Mouse (Mus musculus) left cerebral cortex, adult 2 months (tissue): Measurements from ENCODE around the gene Slc9a5. TPM values are rescaled to one million over a fixed set of nuclear protein-coding genes. Genes with fewer than 3 reads are reported as not detected.

Experiments
- DNase-seq, 2 experiments: peaks; one replicate each; pipeline ENCODE4 v3.0.0; 2021 to 2022; ENCODE audit warnings: low spot score in 2 of 2, mixed read lengths in 1 of 2; ENCODE audit errors: extremely low spot score in 1 of 2
- H3K27ac ChIP-seq: fragments of 200-600 bp; 2 replicates; pipeline ENCODE4 v1.8.1; 2022
- H3K4me3 ChIP-seq: fragments of 200-600 bp; 2 replicates; pipeline ENCODE4 v1.8.1; 2022
- CTCF ChIP-seq: fragments of 200-600 bp; IDR thresholded peaks from 2 replicates; pipeline ENCODE4 v1.8.1; 2022; ENCODE audit warnings: antibody characterized with exemption, mild to moderate bottlenecking, moderate library complexity
- intact Hi-C: fragments of 180-260 bp; cut with DNase I; formaldehyde crosslinking; loops from one replicate; pipeline ENCODE4 v1.15.1; 2025
- total RNA-seq, 2 experiments: library from RNA; stranded (reverse); gene quantifications; 2 replicates each; pipeline ENCODE4 v1.2.3; 2021

Gene Slc9a5
- total RNA-seq, 2 experiments from 2014 or later: 41.9 to 42.5 TPM

DNA sequence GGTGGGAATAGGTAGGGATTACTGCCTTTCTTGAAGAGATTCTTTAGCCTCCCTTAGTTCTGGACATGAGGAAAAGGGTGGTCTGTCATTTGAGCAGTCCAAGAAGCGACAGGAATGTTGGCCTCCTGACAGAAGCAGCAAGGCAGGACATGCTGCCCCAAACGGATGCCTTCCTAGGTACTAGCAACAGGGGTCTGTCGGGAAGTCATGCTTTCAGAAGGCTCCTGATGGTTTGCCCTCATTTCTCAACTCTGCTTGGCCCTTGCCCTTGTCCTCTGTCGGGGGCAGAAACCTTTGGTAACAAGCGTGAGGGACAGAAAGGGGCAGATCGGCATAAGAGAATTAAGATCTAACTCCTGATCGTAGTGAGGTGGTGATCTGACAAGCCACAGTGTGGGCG is 38.5 kb upstream of the Slc9a5 start:
- DNase-seq: no peak
- TF ChIP-seq CTCF: no peak
- Histone ChIP-seq H3K27ac (no peak overlapping the region), H3K4me3 (no peak overlapping the region)
- intact Hi-C loops: no loop called here

DNA sequence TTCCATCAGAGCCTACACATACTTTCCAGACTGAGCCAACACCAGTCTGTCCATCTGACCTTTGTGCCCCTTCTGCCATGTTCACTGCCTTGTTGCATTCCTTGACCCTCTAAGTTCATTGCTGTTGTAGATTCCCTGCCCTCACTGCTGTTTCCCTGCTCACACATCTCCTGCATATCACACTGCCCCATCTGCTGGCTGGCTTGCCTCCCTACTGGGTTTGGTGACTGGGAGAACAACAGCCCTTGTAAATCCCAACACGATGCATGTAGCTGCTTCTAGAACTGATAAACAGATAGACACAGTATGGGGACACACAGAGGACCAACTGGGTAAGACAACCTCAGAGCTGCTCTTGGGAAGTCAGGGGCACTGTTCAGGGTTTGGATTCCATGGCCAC is 36.9 kb upstream of the Slc9a5 start:
- no peak for DNase-seq
- intact Hi-C loops: no loop called here
- no peak for TF ChIP-seq CTCF
- Histone ChIP-seq H3K4me3 (no peak overlapping the region), H3K27ac (no peak overlapping the region)

DNA sequence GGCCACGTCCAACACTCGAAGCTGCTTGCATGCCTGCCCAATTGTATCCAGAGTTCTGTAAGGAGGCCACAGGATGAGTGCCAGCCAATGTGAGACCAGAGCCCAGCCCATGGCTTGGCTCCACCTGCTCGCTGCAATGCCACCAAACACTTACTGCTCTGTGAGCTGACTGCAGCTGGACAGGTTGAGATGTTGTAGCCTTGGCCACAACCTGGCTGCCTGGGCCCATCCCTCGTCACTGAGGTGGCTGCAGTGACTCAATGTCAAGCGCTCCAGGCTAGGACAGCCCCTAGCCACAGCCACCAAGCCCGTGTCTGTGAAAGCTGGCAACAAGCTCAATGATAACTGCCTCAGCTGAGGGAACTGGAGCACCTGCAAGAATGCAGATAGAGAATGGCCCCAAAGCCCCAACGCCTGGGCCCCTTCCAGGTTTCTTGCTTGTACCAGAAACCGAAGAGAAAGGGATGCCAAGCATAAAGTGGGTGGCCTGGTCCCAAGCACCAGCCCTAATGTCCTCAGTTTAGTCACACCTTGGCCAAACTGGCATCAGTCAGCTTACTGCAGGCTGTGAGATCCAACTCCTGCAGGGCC is 35.7 kb upstream of the Slc9a5 start:
- TF ChIP-seq CTCF: no peak
- no peak for DNase-seq
- intact Hi-C loops: no loop called here

DNA sequence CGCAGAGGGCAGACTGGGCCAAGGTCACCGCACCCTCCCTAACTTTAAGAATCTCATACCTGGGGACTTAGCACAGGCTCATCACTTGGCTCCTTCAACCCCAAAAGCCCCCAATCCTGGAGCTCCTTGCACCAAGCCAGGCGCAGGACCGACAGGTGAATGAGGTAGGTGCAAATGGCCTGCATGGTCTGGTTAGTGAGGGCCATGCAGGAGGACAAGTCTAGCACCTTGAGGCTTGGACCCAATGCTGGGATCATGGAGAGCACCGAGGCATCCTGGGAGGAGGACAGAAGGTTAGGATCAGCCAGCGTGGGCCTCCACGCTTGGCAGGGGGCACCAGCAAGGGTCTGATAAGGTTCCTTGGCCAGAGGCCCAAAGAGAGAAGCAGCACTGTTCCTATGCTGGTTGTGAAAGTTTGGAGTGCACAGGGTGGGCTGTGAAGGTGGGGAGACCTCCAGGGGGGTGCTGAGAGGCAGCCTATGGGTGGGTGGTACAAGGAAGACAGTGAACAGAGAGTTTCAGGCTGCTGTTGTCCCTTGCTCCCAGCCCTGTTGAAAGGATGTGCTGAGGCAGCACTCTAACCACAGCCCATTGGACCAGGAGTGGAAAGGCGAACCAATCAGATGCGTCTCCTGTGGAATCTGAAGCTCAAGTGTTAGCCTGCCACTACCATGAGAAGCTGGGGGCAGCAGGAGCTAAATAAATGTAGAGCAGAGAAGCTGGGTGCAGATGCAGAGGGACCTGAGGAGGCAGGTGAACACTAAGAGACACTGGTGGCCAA is 34.8 kb upstream of the Slc9a5 start:
- DNase-seq: no peak
- Histone ChIP-seq H3K4me3 (no peak overlapping the region), H3K27ac (no peak overlapping the region)
- TF ChIP-seq CTCF: no peak
- intact Hi-C loops: no loop called here

More for the DNA sequence above, 35.7 kb upstream of the Slc9a5 start:
- Histone ChIP-seq H3K27ac (no peak overlapping the region), H3K4me3 (no peak overlapping the region)

DNA sequence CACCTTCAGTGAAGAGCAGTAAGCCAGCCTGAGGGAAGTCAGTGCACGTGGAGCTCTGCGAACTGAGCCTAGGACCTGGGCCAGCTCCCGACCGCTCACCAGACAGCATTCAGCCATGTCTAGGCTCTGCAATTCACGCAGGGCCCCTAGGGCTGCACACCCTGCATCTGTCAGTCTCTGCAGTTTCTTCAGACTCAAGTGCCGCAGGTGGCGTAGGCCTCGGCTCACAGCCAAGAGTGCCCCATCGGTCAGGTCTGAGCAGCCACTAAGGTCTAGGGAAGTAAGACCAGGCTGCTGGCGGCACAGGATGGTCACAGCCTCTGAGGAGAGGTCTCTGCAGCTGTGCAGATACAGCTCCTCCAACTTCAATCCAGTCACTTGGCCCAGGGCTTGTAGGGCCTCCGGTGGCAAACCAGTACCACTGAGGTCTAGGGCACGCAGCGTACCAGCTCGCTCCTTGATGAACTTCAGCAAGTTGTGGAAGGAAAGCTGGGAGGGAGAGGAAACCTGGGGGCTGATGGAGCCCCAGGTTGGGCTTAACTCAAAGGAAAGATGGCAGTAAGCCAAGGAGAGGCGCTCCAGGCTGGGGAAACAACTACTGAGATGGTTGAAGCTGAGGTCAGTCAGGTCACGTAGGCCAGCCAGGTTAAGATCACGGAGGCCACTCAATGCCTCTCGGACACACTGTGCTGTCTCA is 33.4 kb upstream of the Slc9a5 start:
- no peak for DNase-seq
- TF ChIP-seq CTCF: no peak
- Histone ChIP-seq H3K27ac (no peak overlapping the region), H3K4me3 (no peak overlapping the region)
- intact Hi-C loops: no loop called here

DNA sequence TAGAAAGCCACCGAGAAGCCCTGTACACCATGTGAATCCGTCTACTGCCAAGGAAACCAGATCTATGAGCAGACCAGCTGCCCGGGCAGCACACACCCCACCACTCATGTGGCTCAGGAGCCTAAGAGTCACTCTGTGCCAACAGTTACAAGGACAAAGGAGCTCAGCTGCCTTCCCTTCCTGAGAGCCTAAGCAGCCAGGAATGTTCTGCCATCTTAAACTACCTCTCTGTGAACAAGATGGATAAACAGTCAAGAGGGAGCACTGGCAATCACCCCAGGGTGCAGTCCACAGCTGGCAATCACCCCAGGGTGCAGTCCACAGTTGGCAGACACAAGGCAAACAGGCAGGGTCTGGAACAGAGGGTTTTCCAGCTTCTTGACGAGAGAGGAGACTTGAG is 30.7 kb upstream of the Slc9a5 start:
- no peak for TF ChIP-seq CTCF
- intact Hi-C loops: no loop called here
- DNase-seq: no peak
- no peak overlapping the region for H3K27ac ChIP-seq
- H3K4me3 ChIP-seq: no peak overlapping the region

DNA sequence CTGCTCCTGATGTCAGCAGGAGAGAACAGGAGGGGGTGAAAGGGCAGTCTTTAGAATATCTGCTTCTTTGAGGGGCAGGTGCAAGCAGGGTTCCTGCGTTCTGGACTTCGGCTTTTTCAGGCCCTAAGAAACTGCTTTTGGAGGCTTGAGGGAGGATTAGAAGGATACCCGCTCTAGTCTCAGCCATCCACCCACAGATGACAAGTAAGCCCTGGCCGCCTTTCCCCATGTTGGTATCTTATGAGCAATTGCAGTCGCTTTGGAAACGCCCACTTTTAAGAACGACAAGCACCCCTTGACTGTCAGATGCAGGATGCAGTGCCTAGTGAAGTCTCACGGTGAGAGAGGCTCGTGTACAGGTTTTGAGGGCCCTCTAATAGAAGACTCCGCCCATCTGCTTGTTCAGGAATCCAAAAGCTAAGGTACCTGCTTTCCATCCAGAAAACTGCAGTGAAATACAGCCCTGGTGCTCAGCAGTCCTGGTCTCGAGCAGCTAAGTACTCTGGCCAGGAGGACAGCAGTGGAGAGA is 29.9 kb upstream of the Slc9a5 start:
- TF ChIP-seq CTCF: no peak
- no peak overlapping the region for H3K4me3 ChIP-seq
- intact Hi-C loops: no loop called here
- H3K27ac ChIP-seq: no peak overlapping the region; the same call in 1 of the 2 replicates
- no peak for DNase-seq

DNA sequence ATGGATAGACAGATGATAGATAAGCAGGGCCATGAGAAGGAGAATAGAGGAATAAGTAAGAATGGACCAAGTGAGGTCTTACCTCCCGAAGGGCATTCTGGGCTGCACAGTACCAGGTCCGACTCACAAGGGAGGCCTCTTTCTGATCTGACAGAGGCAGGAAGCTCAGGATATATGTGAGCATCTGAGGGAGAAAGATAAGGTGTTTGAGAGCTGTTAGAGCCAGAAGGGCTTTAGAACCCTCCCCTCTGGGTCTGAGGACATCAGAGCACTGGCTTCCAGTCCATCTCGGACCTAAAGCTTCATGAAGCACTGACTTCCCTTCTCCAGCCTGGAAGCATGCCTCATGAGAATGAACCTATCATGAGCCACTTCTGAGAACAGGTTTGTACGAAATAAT is 25.5 kb upstream of the Slc9a5 start:
- intact Hi-C loops: no loop called here
- H3K27ac ChIP-seq: no peak overlapping the region
- no peak overlapping the region for H3K4me3 ChIP-seq
- TF ChIP-seq CTCF: no peak
- DNase-seq: no peak

DNA sequence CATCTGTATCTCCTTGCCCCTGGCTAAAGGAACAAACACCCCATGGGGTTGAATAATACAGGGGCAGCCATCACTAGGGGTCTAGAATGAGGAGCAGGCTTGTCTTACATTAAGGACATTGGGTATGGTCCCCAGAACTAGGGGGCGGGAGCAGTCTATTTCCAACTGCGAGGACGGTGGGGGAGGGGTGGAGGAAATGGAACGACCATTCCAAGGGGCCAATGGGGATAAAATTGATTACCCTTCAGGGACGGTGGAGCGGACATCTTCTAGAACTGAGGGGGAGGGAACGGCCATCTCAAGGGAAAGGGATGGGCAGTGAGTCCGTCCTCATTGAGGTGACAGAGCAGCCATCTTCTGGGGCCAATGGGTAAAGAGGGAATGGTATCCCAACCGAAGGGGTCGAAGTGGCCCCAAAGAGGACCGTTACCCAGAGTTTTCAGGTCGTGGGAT is 23.0 kb upstream of the Slc9a5 start:
- Histone ChIP-seq H3K4me3 (peak overlapping the region; percentile 99), H3K27ac (peak overlapping the region; percentile 96)
- intact Hi-C loops: loop anchor here (2.0 kb wide), 1 partner anchor 15 kb away; no protein-coding TSS in a partner anchor
- DNase-seq: no peak
- TF ChIP-seq CTCF: no peak

DNA sequence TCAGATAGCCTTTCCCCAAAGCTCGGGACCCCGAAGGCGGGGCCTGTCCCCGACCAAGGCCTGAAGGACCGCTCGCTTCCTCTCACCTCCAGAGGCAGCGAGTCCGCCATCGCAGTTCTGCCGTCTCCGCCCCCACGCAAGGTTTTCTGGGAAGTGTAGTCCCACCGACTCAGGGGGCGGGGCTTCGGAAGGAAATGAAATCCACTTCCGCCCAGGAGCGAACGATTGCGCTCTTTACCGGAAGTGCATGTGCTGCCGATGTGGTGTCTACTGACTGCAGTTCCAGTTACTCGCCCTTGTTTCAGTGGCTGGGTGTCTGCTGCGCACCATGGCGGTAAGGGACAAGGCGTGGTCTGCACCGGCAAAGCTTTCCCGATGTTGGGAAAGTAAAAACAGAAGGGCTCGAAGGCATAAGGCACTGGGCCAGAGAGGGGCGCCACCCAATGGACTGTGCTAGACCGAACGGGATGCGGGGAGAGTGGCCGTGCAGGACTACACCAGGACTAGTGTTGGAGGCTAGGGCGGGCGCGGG is 22.4 kb upstream of the Slc9a5 start, which contains the start of the genes Lrrc29 and Tmem208:
Lrrc29 (minus strand) TSS at position 138 of the 532 bp plus-strand sequence.
Tmem208 (plus strand) TSS at position 214 of the 532 bp plus-strand sequence.
- intact Hi-C loops: loop anchor here (2.0 kb wide), 1 partner anchor 15 kb away; no protein-coding TSS in a partner anchor
- DNase-seq: peak; percentile 96 to 97
- H3K27ac ChIP-seq: peak within 1 kb of the TSS; percentile 96
- TF ChIP-seq CTCF: peak; percentile 46
- peak within 1 kb of the TSS; percentile 99 for H3K4me3 ChIP-seq

DNA sequence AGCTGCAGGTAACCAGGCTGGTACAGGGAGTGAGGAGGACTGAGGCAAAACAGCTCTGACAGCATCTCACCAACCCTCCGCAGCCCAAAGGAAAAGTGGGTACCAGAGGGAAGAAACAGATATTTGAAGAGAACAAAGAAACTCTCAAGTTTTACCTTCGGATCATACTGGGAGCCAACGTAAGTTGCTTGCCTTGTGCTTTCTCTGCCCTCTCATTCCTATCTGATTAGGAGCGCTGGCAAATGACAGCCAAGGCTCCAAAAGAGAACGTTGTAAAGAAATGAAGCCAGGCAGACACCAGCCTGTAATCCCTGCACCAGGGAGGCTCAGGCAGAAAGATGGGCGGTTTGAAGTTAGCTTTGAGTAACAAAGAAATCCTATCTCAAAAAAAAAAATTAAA is 21.7 kb upstream of the Slc9a5 start:
- TF ChIP-seq CTCF: no peak
- intact Hi-C loops: loop anchor here (2.0 kb wide), 1 partner anchor 14 kb away; no protein-coding TSS in a partner anchor
- peak overlapping the region; percentile 99 for H3K4me3 ChIP-seq
- no peak for DNase-seq
- no peak overlapping the region; the same call in 1 of the 2 replicates for H3K27ac ChIP-seq
